Mouse (Mus musculus) limb, embryonic 10.5 days (tissue): ENCODE measurements around the gene Timm8a2. TPM values are rescaled to one million over a fixed set of nuclear protein-coding genes. Genes with fewer than 3 reads are reported as not detected.

Source experiments
- DNase-seq: peaks from one replicate; pipeline ENCODE4 v3.0.0-alpha.2; 2017; ENCODE audit warnings: low spot score
- H3K27ac ChIP-seq: fragments of 300-500 bp; sonication (generic); 2 replicates; pipeline ENCODE4 v1.5.1; 2016; ENCODE audit warnings: mild to moderate bottlenecking
- H3K27me3 ChIP-seq: fragments of 300-500 bp; sonication (generic); 2 replicates; pipeline ENCODE4 v1.6.1; 2016; ENCODE audit warnings: low read depth, mild to moderate bottlenecking; ENCODE audit not compliant: poor library complexity, severe bottlenecking
- H3K36me3 ChIP-seq: fragments of 300-500 bp; sonication (generic); 2 replicates; pipeline ENCODE4 v1.6.1; 2016; ENCODE audit warnings: mild to moderate bottlenecking, moderate library complexity
- H3K4me1 ChIP-seq: fragments of 300-500 bp; sonication (generic); 2 replicates; pipeline ENCODE4 v1.6.1; 2016
- H3K4me3 ChIP-seq: fragments of 300-500 bp; sonication (generic); 2 replicates; pipeline ENCODE4 v1.5.1; 2016; ENCODE audit warnings: mild to moderate bottlenecking, moderate library complexity
- H3K9me3 ChIP-seq: fragments of 300-500 bp; sonication (generic); replicated peaks from 2 replicates; pipeline ENCODE4 v1.6.1; 2016; ENCODE audit warnings: mild to moderate bottlenecking
- WGBS: fragments of 180-500 bp; shearing (Covaris S2); methylation state at CpG from one replicate; pipeline ENCODE4 v1.1.7; 2016; 5-methylcytosine and 5-hydroxymethylcytosine counted together
- polyA plus RNA-seq: library from polyadenylated mRNA; unstranded; fragments of >200 nt; fragmentation: Nextera tagmentation; extraction: Ambion mirVana; gene quantifications from 2 replicates; pipeline ENCODE4 v1.2.1, GENCODE M21; 2016

The Timm8a2 gene
- polyA plus RNA-seq, 1 experiment from 2014 or later: not detected

- no peaks in the 10 kb centered on the region for H3K9me3 ChIP-seq
- no peak overlapping the region for H3K4me3 ChIP-seq
- no peak overlapping the region for H3K27ac ChIP-seq
- no peaks in the 10 kb centered on the region for H3K27me3 ChIP-seq
- H3K36me3 ChIP-seq: peaks cover 50% of the 10 kb centered on the region
- 86% methylated on average over 1 of the region's 1 CpGs for WGBS
- H3K4me1 ChIP-seq: no peaks in the 10 kb centered on the region
- no peak for DNase-seq
These were observed 39.0 kb upstream of the Timm8a2 start for GRCm38 (mm10) chr14:121995557-121995870.

- Histone ChIP-seq H3K27ac (no peak overlapping the region), H3K4me3 (no peak overlapping the region), H3K36me3 (peaks cover 53% of the 10 kb centered on the region), H3K27me3 (no peaks in the 10 kb centered on the region), H3K9me3 (no peaks in the 10 kb centered on the region), H3K4me1 (no peaks in the 10 kb centered on the region)
- 97% methylated on average over 8 of the region's 8 CpGs for WGBS
- DNase-seq: no peak
These were observed 37.7 kb upstream of the Timm8a2 start for GRCm38 (mm10) chr14:121996786-121997185.

GRCm38 (mm10) chr14:121999455-121999854 lies 35.0 kb upstream of the Timm8a2 start:
- Histone ChIP-seq H3K27ac (no peak overlapping the region), H3K9me3 (no peaks in the 10 kb centered on the region), H3K4me3 (no peak overlapping the region), H3K36me3 (peaks cover 47% of the 10 kb centered on the region), H3K4me1 (no peaks in the 10 kb centered on the region), H3K27me3 (no peaks in the 10 kb centered on the region)
- 91% methylated on average over 8 of the region's 8 CpGs for WGBS
- DNase-seq: no peak

DNA sequence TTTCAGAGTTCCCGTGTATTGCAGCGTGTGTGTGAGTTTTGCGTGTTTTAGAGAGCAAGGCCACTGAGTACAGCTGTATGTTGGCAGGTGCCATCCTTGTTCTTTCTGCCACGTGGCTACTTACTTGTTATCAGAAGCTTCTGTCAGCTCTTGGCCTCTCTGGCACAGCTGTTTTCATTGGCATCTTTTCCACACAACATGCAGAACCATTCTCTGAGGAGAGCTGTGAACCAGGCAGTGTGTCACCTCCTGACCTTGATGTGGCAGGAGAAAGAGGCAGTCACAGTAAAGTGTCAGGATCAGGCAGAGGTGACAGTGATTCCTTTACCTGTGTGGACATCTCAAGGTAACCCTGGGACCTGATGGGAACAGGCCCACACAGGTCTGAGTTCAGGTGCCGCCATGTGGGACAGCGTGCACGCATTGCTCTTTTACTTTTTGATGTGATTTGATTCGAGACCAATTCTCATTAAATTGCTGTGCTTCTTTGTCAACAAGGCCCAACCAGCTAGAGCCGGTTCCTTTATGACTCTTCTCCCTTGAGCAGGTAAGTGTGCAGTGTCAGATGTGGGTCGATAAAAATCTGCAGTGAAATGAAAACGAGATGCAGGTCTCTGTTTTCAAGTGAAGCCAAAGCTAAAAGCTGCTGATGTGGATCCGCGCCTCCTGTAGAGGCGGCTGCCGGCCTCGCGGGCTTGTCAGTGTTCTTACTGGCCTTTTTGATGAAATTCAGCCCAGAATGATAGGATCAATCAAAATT lies 33.9 kb upstream of the Timm8a2 start:
- no peak for DNase-seq
- 94% methylated on average over 17 of the region's 17 CpGs for WGBS

GRCm38 (mm10) chr14:122002224-122002623 lies 32.2 kb upstream of the Timm8a2 start:
- DNase-seq: no peak
- H3K9me3 ChIP-seq: no peaks in the 10 kb centered on the region
- peaks cover 23% of the 10 kb centered on the region for H3K36me3 ChIP-seq
- 95% methylated on average over 7 of the region's 7 CpGs for WGBS
- H3K4me1 ChIP-seq: no peaks in the 10 kb centered on the region
- H3K4me3 ChIP-seq: no peak overlapping the region
- no peak overlapping the region for H3K27ac ChIP-seq
- H3K27me3 ChIP-seq: no peaks in the 10 kb centered on the region

More for the DNA sequence above, 33.9 kb upstream of the Timm8a2 start:
- Histone ChIP-seq H3K9me3 (no peaks in the 10 kb centered on the region), H3K4me3 (no peak overlapping the region), H3K36me3 (peaks cover 37% of the 10 kb centered on the region), H3K27ac (no peak overlapping the region), H3K4me1 (no peaks in the 10 kb centered on the region), H3K27me3 (no peaks in the 10 kb centered on the region)

DNA sequence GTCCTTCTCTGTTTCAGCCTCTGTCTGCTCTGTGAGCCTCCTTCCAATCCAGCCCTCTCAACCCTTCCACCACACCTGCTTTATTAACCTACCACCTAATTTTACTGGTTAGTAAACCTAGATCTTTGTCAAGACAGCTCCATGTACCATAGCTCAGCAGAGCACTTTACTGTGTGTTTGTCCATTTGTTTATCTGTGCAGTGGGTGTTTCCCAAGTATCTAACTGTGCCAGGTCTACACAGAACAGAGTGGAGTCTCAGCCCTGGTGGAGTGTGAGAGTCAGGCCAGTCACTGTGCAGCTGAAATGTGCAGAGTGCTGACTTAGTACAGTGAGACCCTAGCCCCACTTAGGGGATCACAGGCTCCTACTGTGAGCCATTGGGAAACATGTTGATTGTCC lies 30.7 kb upstream of the Timm8a2 start:
- Histone ChIP-seq H3K4me3 (no peak overlapping the region), H3K27ac (no peak overlapping the region), H3K4me1 (no peaks in the 10 kb centered on the region), H3K27me3 (no peaks in the 10 kb centered on the region), H3K36me3 (peaks cover 22% of the 10 kb centered on the region), H3K9me3 (no peaks in the 10 kb centered on the region)
- no peak for DNase-seq

- peaks cover 31% of the 10 kb centered on the region for H3K36me3 ChIP-seq
- no peak overlapping the region for H3K4me3 ChIP-seq
- peaks cover 6% of the 10 kb centered on the region for H3K4me1 ChIP-seq
- no peak for DNase-seq
- WGBS: 88% methylated on average over 4 of the region's 4 CpGs
- H3K27me3 ChIP-seq: no peaks in the 10 kb centered on the region
- H3K27ac ChIP-seq: no peak overlapping the region
- H3K9me3 ChIP-seq: no peaks in the 10 kb centered on the region
These were observed 26.2 kb upstream of the Timm8a2 start for GRCm38 (mm10) chr14:122008261-122008660.

GRCm38 (mm10) chr14:122009502-122009901 lies 25.0 kb upstream of the Timm8a2 start:
- Histone ChIP-seq H3K27me3 (no peaks in the 10 kb centered on the region), H3K27ac (no peak overlapping the region), H3K4me1 (peaks cover 9% of the 10 kb centered on the region), H3K9me3 (no peaks in the 10 kb centered on the region), H3K36me3 (peaks cover 31% of the 10 kb centered on the region), H3K4me3 (no peak overlapping the region)
- WGBS: 97% methylated on average over 13 of the region's 13 CpGs
- no peak for DNase-seq

DNA sequence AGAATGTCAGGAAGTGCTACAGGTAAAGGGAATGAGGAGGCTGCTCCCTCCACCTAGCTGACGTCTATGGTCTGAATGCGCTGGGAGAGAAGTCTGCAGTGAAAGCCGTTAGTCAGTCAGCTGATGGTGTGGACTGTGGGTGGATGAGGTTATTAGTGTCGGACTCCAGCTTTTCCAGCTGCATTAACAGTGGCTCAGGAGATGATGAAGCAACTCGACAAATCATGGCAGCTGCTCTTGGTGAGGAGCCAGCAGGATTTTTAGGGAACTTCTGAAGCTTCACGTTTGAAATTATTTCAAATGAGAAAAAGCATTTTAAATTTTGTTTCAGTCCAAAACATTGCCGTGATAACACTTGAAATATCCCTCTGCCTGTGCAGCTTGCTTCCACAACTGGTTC lies 24.2 kb upstream of the Timm8a2 start:
- no peak for DNase-seq
- Histone ChIP-seq H3K27me3 (no peaks in the 10 kb centered on the region), H3K9me3 (no peaks in the 10 kb centered on the region), H3K4me1 (peaks cover 9% of the 10 kb centered on the region), H3K27ac (no peak overlapping the region), H3K4me3 (no peak overlapping the region), H3K36me3 (peaks cover 31% of the 10 kb centered on the region)
- 90% methylated on average over 7 of the region's 7 CpGs for WGBS

DNA sequence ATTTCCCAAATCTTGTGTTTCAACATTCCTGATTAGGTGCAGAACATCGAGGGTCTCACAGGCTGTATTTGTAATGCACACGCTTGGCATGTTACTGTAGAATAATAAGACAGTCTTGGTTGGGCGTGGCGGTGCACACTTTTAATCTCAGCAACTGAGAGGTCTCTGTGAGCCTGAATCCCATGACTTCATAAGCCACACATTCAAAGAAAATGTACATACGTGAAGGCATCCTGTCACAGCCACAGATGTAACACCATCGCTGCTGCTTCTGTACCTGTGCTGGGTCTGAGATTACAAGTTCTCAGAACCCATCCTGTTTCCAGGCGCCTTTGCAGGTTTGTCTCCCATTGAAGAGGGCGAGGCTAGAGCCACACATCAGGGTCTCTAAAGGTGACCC lies 22.7 kb upstream of the Timm8a2 start:
- 98% methylated on average over 8 of the region's 8 CpGs for WGBS
- H3K36me3 ChIP-seq: peaks cover 36% of the 10 kb centered on the region

GRCm38 (mm10) chr14:122012193-122012592 lies 22.3 kb upstream of the Timm8a2 start:
- Histone ChIP-seq H3K27me3 (no peaks in the 10 kb centered on the region), H3K4me3 (no peak overlapping the region), H3K4me1 (peaks cover 15% of the 10 kb centered on the region), H3K27ac (no peak overlapping the region), H3K9me3 (no peaks in the 10 kb centered on the region), H3K36me3 (peaks cover 36% of the 10 kb centered on the region)
- WGBS: 85% methylated on average over 5 of the region's 5 CpGs
- DNase-seq: no peak

More for the DNA sequence above, 22.7 kb upstream of the Timm8a2 start:
- H3K27me3 ChIP-seq: no peaks in the 10 kb centered on the region
- H3K9me3 ChIP-seq: no peaks in the 10 kb centered on the region
- no peak overlapping the region for H3K4me3 ChIP-seq
- no peak for DNase-seq
- H3K4me1 ChIP-seq: peaks cover 11% of the 10 kb centered on the region
- H3K27ac ChIP-seq: no peak overlapping the region

DNA sequence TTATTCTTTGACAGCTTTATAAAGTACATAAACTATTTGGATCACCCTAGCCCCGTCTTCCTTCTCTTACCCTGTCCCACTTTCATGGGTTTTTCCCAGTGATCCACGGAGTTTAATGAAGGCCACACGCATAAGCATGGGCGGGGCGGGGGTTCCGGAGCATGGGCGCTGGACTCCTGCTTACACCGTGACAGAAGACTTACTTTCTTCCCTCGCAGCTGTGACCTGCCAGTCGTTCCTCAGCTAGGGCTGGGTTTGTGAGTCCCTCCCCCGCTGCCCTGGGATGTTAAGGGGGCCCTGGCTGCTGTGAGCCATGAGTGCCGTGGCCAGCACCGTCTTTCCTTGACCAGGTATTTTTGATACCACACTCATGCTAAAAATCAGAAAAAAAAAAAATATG lies 21.7 kb upstream of the Timm8a2 start:
- no peak for DNase-seq
- WGBS: 73% methylated on average over 13 of the region's 13 CpGs
- H3K36me3 ChIP-seq: peaks cover 36% of the 10 kb centered on the region

GRCm38 (mm10) chr14:122013417-122013951 lies 21.0 kb upstream of the Timm8a2 start:
- no peaks in the 10 kb centered on the region for H3K27me3 ChIP-seq
- DNase-seq: no peak
- H3K36me3 ChIP-seq: peaks cover 34% of the 10 kb centered on the region
- no peaks in the 10 kb centered on the region for H3K9me3 ChIP-seq
- H3K4me3 ChIP-seq: no peak overlapping the region
- H3K27ac ChIP-seq: 0 out of 2 replicates have a peak overlapping the region, but pooled peaks have one; percentile 25
- H3K4me1 ChIP-seq: peaks cover 20% of the 10 kb centered on the region
- 84% methylated on average over 14 of the region's 14 CpGs for WGBS

More for the DNA sequence above, 21.7 kb upstream of the Timm8a2 start:
- peaks cover 16% of the 10 kb centered on the region for H3K4me1 ChIP-seq
- H3K27me3 ChIP-seq: no peaks in the 10 kb centered on the region
- no peak overlapping the region for H3K27ac ChIP-seq
- H3K9me3 ChIP-seq: no peaks in the 10 kb centered on the region
- no peak overlapping the region for H3K4me3 ChIP-seq
